Mouse (Mus musculus) kidney, adult 18-20 months (tissue): ENCODE results near the gene Mdn1.

Source experiments
- DNase-seq: peaks from one replicate; pipeline ENCODE4 v3.0.0; 2021

The Mdn1 gene

DNA sequence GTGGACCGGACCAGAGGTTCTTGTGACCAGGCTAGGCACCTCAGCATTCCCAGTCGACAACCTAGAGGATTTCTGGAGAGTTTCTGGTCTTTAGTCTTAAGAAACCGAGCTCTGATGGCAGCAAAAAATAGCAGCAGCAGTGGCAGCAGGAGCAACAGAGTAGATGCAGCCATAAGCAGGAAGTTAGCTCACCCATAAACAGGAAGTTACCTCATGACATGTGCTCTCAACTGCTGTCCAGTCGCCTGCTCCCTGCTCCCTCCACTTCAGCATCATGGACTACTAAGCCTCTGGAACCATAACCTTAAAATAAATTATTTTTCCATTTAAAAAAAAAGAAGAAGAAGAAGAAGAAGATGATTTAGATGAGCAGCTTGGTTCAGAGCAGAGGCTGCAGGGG, 132.1 kb downstream of the Mdn1 start:
- DNase-seq, result no peak

DNA sequence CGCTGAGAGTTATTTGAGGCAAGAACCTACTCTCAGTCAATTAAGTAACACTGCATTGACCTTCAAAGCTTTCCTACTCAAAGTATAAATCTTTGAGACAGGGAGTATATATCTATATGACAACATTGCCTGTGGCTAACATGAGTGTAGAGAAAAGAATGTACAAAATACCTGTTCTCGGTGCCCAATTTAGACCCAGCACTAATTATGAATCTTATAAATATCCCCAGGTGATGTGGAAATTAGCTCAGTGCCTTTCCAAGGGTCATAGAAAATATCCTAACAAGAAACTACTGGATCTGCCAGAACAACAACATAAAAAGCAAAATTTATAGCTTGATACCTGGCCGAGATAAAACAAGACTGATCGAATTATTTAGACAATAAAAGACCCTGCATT, 142.1 kb downstream of the Mdn1 start:
- DNase-seq, result no peak

DNA sequence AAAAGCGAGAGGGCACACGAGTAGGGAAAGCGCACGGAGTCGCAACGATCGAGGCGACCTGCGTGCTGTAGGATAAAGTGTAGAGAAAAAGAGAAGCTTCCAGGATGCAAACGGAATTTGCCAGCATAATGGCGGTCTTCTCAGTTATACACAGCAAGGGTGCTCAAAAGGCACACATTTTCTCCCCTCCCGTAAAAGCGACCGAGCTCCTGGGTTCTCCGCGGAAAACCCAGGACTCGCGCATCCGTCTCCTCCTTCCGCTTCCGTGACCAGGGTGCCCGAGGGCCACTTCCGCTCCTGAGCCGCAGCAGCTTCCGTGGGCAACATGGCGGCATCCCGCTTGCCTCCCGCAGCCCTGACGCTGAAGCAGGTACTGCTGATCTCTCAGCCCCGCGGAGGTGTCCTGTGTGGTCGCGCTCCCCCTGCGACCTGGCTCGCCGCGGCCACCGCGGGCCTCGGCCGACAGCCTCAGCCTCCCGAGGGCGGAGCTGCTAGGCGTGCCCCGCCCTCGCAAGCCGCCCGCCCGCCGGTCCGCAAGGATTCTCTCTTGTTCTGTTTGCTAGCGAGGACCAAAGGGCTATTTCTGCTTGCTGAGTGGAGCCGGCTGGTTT, 143.2 kb downstream of the Mdn1 start, which contains the start of gene Lyrm2:
TSS of gene Lyrm2 (plus strand) at position 288 of the 611 bp plus-strand sequence.
- DNase-seq, result peak; percentile 88

DNA sequence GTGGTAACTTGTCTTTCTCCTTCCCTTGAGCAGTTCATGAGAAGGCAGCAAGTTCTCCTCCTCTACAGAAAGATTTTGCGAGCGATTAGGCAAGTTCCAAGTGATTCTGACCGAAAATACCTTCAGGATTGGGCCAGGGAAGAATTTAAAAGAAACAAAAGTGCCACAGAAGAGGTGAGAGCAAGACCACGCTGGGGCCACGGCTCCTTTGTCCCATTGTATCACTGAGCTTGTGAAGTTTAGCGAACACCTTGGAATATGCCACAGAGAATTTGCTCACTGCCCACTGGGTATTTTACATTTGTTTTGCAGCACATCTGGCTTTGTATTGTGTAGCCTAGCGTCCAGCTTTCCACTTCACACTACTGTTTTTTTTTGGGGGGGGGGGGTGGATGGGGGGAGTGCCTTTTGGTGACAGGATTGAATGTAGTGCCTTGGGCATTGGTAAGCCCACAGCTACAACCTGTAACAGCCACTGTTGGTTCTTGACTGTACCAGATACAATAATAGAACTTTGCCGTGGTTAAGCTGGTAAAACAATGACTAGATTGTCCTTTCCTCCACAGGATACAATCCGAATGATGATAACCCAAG, 143.8 kb downstream of the Mdn1 start:
- no peak for DNase-seq

DNA sequence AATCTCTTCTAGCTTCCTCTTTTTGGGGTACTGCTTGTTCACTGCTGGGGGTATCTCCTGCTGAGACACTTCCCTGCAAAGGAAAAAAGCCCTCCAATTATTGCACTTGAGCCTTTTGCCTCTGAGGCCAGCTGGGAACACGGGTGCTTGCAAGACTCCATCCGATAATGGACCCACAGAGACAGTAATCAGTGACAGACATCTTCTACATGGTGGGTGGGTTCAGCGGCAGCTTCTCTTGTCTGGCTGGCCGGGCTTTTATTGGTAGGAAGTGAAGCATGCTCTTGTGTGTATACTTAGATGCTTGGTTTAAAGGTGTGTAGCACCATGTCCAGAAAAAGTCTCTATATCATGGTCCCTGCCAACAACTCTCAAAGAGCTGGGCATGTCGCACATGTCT, 160.6 kb downstream of the Mdn1 start:
- no peak for DNase-seq

DNA sequence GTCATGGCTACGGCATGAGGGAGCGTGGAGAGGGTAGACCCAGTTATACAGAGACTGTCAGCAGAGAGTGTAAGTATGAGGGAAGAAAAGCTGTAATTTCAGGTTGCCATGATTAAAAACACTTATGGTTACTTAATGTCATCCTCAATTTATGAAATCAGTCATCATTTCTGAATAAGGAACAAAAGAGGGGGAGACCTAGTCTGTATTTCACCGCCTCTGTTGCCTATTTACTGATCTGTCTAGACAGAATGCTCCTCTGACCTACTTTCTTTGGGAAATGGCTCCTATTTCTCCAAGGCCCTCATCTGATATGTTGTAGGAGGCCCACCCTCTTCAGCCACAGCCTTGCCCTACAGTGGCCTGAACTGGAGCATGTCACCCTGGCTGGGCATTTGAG, 163.8 kb downstream of the Mdn1 start:
- no peak for DNase-seq

DNA sequence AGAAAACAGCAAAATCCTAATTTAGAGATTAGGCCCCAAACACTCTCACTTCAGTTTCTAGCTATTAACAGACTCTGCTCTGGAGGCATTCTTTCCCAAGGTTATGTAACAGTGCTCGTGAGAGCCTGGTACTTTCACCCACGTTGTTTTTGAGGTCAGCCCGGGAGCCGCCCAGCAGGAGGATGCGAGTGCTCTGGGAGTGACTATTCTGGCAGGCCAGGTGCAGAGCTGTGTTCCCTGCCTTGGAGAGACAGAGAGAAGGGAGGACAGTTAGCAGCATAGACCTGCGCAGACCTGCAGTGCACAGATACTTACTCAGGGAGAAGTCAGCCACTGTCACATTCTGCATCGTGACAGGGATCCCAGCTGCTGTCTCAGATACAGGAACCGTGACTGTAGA, 167.3 kb downstream of the Mdn1 start:
- DNase-seq, result peak; percentile 28
